Mouse (Mus musculus) ovary, adult 18-20 months (tissue): ENCODE measurements around the gene Dhx29.
"Not testable (repeated sequence)": the region's sequence is repeated elsewhere in the genome, so short reads cannot be mapped to it uniquely, and the experiment has no call there.

Experiments used
- DNase-seq: peaks from one replicate; pipeline ENCODE4 v3.0.0; 2022; ENCODE audit warnings: low spot score, mixed read lengths

The Dhx29 gene

GRCm38 (mm10) chr13:112987532-112987943 lies 60.3 kb downstream of the Dhx29 start, which contains the start of gene Ccno:
Gene Ccno (plus strand): TSS chr13:112987802.
- peak; percentile 98 for DNase-seq

DNA sequence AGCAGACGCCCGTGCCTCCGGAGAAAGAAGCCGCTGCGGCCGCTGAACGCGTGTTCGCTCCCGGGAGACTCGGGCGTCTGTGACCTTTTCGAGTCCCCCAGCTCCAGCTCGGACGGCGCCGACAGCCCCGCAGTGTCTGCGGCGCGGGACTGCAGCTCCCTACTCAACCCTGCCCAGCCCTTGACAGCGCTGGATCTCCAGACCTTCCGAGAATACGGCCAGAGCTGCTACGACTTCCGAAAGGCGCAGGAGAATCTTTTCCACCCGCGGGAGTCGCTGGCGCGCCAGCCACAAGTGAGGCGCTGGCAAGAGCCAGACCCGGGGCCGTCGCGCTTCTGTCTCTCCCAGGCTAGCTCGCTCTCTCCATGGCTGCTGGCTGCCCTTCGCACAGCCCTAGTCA lies 60.7 kb downstream of the Dhx29 start:
- no peak for DNase-seq

DNA sequence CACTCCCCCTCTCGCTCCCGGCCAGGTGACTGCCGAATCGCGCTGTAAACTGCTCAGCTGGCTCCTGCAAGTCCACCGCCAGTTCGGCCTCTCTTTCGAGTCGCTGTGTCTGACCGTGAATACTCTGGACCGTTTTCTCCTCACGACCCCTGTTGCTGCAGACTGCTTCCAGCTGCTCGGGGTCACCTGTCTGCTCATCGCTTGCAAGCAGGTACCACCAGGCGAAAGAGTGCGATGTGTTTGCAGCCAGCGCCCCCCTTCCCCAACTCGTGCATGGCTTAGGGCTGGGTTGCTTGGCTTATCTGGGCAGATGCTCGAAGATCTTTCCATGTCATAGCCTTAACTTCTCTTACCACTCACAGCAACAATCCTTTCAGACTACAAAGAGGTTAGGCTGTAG lies 61.6 kb downstream of the Dhx29 start:
- no peak for DNase-seq

- no peak for DNase-seq
Measured at GRCm38 (mm10) chr13:112989541-112989940, 62.3 kb downstream of the Dhx29 start.

DNA sequence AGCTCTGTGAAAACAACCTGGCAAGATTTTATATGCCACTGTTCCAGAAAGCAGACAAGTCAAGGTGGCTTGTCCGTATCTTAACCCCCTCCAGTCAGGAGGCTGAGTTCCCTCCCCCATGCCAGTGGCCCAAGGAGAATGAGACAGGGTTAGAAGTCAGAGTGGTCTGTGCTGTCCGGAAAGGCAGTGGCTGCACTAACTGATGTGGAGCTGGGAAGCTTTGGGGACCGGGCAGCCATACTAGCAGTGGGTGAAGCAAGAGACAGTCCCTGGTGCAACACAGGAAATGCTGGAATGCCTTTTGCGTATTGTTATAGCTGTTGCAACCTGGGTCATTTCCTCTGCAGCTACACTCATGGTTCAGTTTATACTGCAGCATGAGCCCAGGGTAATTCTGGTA lies 63.1 kb downstream of the Dhx29 start:
- no peak for DNase-seq

DNA sequence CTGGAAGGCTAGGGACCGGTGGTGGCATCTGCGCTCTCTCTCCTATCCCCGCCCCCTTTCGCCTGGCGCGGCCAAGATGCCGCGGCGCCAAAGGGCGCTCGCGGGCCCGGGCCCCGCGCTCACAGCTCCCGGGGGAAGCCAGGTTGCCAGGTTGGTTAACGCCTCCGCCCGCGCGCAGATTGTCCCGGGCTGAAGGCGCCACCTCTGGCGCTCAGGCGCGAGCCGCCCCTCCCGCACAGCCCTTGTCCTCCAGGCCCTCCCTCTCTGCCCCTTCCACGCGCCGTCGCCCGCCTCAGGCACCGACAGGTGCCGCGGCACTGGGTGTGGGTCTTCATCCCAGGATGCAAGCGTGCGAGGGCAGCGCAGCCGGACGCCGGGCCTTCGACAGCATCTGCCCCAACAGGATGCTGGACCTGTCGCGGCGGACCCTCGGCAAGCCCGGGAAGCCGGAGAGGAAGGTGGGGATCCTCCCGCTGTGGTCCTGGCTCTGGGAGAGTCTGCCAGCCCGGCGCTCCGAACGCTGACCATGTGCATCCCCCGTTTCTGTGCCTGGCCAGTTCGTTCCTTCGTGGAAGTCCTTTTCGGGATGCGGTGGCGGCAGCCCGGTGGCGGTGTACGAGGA lies 66.4 kb downstream of the Dhx29 start, which contains the start of gene Mcidas:
Mcidas (plus strand) TSS at position 315 of the 622 bp plus-strand sequence.
- no peak for DNase-seq

GRCm38 (mm10) chr13:112994191-112994590 lies 66.9 kb downstream of the Dhx29 start:
- no peak for DNase-seq

- no peak for DNase-seq
Measured at GRCm38 (mm10) chr13:112996407-112996806, 69.2 kb downstream of the Dhx29 start.

DNA sequence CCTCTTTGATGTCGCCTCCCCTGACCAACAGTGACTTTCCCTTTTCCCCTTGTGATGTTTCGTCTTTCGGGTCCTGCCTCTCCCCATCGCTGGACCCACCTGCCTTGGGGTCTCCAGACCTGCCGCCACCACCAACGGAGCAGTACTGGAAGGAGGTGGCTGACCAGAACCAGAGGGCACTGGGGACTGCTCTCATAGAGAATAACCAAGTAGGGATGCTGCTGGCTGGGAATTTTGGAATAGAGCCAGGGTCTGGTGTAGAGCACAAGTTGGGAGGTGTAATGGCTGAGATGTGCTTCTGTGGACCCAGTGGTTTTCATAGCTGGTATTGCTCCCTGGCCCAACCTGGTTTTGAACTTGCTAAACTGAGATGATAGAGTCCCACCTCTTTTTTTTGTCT lies 70.1 kb downstream of the Dhx29 start:
- DNase-seq, result no peak

DNA sequence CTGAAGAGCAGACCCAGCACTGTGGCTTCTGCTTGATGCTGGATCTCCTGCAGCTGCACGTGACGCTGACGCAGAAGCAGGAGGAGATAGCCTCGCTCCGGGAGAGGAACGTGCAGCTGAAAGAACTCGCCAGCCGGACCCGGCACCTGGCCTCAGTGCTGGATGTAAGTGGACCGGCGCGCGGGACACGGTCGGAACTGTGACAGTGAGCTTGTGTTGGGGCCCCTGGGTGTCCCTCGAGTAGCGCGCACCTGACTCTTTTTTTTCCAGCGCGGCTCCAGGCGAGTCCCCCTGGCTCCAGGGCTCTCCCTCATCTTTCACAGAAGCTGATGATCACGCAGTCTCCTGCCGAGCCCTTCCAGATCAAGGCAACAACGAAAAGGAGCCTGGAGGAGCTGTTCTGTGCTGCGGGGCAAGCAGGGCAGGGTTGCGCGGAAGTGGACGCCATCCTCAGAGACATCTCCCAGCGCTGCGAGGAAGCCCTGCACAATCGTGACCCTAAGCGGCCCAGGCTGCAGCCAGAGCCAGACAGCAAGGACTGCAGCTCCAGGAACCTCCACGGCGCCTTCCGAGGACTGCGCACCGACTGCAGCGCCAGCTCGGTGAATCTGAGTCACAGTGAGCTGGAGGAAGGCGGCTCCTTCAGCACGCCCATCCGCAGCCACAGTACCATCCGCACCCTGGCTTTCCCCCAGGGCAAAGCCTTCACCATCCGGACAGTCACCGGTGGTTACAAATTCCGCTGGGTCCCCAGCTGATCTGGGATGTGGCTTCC lies 71.4 kb downstream of the Dhx29 start:
- DNase-seq, result no peak

GRCm38 (mm10) chr13:113000090-113000489 lies 72.8 kb downstream of the Dhx29 start:
- no peak for DNase-seq

GRCm38 (mm10) chr13:113000576-113001318 lies 73.5 kb downstream of the Dhx29 start:
- DNase-seq, result no peak

DNA sequence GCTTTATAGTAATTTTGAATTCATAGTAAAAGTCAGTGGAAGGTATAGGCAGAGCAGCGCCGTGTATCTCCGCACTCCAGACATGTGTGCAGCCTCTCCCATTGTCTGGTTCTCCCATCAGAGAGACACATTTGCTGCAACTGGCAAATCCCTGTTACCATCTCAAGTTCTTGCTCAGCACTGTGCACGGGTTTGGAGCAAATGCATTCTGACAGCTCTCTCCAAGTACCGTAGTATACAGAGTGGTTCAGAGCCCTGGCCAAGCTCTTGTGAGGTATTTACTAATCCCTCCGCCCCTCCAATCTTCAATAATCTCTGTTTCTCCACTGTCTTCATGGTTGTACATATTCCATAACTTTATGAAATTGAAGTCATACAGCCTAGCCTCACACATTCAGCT lies 85.4 kb downstream of the Dhx29 start:
- DNase-seq, result no peak

- DNase-seq, result not testable (repeated sequence)
Measured at GRCm38 (mm10) chr13:113013174-113013953, 86.1 kb downstream of the Dhx29 start.
